Mouse (Mus musculus) gastrocnemius, postnatal 10 days (tissue): Measurements from ENCODE around the gene Cda. TPM values are rescaled to one million over a fixed set of nuclear protein-coding genes. Genes with fewer than 3 reads are reported as not detected.
"Not testable (repeated sequence)": the region's sequence is repeated elsewhere in the genome, so short reads cannot be mapped to it uniquely, and the experiment has no call there.

ENCODE experiments used
- DNase-seq: peaks from one replicate; pipeline ENCODE4 v3.0.0; 2021; ENCODE audit warnings: mixed read lengths
- total RNA-seq, 2 experiments: library from RNA; stranded (reverse); gene quantifications; 2 replicates each; pipeline ENCODE4 v1.2.3; 2021

The Cda gene
- total RNA-seq, 2 experiments from 2014 or later, result 2.5 to 2.8 TPM

DNA sequence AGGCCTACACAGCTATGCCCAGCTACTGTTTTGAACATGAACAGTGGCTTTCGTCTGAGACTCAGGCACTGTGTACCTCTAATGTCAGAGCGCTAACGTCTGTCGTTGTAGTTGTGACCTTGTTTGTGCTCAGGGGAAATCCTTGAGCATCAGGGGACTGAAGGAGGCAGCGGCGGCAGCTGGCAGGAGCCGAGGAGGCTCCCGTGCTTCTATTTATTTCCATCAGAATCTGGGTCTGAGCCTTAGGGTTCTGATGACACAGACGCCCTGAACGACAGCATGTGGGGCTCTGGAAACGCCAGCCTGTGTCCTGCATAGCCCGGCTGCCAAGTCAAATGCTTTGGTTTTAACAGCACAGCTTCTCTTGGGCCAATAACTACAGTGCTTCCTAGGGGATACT is 32.8 kb downstream of the Cda start:
- no peak for DNase-seq

DNA sequence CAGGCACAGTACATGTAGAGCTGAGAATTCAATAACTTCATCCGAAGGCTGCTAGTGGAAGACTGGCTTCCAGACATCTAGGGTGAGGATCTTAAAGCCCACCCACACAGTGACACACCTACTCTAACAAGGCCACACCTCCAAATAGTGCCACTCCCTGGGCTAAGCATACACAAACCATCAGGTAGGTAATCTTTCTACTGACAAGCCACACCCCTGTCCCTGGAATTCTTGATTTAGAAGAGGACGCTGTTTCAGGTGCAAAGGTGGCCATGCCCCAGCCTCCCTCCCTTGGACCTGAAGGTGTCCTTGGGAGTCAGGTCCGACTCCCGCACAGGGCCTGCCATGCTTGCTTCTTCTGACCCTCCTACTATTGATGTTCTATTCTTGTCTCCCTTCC is 34.7 kb downstream of the Cda start:
- DNase-seq, result no peak

DNA sequence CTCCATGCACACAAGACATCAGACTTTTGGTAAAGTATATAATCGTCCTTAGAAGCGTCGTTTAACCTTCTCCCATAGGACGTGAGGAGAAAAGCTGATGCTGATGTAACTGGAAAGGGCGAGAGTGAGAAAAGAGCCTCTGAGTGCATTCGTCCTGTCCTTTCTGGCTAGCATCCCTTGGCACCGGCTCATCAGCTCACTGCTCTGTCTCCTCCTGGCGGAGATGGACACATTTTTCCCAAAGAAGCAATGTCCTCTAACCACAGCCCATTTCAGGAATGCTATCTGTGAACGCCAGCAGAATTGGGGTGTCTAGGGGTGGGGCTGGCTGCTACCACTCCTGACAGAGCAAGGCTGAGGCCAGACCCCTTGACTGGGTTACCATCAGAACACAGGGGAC is 36.1 kb downstream of the Cda start:
- DNase-seq, result peak; percentile 53

DNA sequence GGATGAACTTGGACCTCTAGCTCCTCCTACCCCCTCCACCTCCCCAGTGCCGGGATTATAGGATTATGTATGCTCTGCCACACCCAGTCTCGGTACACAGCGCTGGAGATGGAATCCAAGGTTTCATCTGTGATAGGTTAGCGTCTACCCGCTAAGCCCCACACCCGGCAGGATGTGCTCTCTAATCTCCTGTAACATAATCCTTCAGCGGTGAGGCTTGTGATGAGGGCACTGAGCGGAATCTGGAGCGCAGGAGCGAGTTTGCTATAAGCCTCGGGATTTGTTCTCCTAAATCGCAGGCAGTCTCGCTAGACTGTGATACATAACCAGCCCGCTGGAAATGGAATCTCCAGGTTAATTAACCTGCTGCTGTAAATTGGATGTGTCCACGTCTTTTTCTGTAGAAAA is 37.5 kb downstream of the Cda start:
- DNase-seq, result no peak

DNA sequence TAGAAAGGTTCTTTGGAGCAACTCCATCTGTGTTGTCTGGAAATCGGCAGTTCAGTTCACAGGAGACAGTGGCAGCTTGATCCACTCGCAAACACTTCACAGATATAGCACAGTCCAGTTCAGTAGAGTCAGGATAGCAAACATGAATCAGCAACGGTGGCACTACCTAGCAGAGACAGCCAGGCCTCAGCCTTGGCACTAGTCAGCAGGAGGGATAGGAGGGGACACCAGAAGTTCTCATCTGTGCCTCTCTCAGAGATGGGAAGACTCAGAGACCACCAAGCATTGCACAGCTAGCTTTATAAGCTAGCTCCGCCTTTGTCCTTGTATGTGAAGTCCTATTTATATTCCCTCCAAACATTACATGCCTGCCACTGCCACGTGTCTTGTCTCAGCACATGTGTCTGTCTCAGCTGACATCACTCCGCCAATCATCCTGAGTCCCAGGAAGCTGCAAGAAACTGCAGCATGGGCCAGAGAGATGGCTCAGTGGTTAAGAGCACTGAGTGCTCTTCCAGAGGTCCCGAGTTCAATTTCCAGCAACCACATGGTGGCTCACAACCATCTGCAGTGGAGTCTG is 39.8 kb downstream of the Cda start:
- DNase-seq, result no peak

DNA sequence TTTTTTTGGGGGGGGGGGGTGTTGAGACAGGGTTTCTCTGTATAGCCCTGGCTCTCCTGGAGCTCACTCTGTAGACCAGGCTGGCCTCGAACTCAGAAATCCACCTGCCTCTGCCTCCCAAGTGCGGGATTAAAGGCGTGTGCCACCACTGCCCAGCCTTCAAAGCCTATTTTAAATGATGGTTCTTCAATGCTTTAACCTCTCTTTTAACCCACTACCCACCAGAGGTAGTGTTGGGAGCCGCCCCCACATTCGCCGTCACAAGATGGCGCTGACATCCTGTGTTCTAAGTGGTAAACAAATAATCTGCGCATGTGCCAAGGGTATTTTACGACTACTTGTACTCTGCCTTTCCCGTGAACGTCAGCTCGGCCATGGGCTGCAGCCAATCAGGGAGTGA is 40.6 kb downstream of the Cda start:
- not testable (repeated sequence) for DNase-seq

DNA sequence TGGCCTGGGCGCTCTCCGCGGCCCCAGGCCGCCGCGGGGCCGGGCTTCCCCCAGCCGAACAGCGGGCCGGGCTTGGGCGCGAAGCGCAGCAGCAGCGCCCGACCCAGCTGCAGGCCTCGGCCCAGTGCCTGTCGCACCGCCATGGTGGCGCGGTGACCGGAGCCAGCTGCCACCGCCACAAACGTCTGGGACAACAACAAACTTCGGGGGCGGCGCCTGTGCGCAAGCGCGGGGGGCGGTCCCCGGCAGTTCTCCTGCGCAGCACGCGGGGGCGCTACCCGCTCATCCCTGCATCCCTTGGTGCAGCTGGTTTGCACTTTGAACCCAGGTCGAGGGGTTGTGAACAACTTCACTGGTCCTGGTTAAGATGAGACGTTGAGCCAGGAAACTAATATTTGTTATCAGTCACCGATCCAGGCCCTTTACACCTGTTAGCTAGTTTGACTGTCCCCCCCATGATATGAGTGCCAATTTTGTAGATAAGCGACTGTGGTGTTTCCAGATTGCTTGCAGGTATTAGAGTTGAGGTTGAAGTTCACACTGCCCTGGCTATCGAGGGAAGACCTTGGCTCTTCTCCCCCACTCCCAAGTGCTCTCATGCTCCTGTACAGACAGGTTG is 41.6 kb downstream of the Cda start, which contains the start of gene Pink1:
Pink1 (minus strand) TSS at position 231 of the 619 bp plus-strand sequence.
- peak; percentile 94 for DNase-seq

DNA sequence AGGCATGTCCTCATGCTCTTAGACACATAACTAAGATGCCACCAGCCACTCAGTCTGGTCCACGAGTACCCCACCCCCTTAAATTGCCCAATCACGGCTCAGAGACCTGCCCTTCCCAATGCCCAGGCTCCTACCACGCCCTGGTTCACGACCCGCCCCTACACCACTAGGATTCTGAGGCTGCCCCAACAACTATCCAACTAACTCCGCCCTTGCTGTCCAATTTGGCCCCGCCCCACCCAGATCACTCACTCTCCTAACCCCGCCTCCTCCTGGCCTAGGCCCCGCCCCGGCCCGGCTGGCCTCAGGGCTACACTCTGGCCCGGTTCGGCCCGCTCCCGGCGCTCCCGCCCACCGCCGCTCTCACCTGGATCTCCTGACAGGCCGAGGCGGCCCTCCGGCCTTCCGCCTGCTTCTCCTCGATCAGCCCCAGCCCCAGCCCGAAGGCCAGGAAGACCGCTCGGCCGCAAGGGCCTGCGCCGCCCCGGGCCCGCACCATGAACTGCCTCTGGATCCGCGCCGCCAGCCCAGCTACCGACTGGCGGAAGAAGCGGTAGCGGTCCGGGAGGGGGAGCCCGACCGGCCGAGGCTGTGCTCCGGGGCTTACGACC is 42.2 kb downstream of the Cda start:
- DNase-seq, result peak; percentile 98

DNA sequence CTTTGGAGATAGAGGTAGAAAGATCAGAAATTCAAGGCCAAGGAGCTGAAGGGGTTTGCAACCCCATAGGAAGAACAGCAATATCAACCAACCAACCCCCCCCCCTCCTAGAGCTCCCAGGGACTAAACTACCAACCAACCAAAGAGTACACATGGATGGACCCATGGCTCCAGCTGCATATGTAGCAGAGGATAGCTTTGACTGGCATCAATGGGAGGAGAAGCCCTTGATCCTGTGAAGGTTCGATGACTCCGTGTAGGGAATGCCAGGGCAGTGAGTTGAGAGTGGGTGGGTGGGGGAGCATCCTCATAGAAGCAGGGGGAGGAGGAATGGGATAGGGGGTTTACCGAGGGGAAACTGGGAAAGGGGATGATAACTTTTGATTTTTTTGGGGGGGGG is 43.3 kb downstream of the Cda start:
- no peak for DNase-seq

DNA sequence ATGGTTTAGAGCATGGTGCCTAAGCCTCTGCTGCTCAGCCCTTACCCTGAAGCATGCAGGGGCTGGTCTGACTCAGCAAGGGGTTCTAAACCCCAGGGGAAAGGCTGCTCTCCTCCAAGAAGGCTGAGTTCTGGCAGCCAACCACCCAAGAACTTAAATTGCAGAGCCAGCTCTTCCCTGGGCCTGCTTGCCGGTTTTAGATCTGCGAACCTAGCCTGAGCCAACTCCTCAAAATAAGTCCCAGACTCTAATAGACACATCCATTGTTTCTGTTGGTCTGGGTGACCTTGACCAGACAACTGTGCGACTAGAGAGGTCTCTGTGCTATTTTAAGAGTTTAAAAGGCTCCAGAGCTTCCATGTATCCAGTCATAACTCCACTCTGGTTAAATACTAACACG is 44.0 kb downstream of the Cda start:
- DNase-seq, result no peak

DNA sequence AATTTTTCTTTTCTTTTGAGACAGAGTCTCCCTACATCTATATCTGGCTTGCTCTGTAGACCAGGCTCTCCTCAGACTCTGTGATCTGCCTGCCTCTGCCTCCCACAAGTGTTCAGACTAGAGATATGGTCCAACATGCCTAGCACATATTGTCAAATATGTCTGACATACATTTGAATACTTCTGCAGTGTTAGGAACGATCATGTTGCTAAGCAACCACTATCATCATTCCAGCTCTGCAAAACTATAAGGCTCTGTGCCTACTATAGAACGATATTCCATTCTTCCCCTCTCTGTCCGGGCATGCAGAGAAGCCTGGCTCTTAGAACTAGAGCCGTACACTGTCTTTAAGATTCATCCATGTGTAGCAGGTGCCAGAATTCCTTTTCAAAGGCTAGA is 45.1 kb downstream of the Cda start:
- DNase-seq, result no peak

DNA sequence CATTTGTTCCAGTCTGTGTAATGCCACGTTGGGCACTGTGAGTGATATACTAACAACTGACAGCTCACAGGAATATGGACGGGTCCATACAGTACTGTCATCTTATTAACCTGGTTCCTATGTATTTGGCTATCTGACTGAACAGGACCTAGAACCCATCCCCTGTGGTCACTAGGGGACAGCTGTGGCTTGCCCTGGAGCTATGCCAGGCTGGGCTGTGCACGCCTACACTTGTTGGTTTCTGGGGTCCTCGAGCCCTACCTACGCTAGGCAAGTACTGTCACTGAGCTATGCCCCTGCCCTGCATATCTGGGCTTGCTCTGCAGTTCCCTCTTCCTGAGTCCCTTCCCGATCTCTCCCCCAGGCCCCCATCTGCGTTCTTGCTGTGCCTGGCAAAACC is 46.3 kb downstream of the Cda start:
- DNase-seq, result no peak

DNA sequence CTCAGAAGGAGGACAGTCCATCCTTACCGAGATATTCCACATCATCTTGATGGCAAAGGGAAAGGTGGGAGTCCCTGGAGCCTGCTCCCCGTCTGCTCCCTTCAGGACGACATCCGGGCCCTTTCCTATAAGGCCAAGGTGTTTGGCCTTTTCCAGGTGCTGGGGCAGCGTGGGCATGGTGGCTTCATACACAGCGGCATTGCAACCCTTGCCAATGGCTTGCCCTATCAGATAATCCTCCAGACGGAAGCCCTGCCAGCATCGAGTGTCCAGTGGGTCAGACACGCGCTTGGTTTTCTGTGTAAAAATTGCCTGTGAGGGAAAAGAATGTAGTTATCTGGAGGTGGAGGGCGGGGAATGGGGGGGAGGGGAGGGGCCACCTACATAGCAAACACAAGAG is 47.1 kb downstream of the Cda start:
- no peak for DNase-seq

DNA sequence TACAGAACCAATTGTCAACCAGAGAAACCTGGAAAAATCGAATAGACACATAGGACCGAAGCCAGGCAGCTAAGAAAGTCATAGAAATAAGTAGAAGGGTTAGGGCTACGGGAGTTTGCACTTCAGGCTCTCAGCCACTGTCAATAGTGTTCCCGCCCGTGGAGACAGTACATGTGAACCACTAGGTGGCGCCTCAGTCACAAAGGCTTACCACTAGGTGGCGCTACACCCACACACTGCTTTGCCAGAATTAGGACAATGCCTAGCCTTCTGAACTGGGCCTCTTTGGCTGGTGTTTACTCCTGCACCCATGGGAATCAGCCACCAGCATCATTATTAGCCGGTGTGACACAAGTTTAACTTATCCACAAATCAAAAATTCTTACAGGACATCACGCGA is 48.3 kb downstream of the Cda start:
- DNase-seq, result peak; percentile 84

DNA sequence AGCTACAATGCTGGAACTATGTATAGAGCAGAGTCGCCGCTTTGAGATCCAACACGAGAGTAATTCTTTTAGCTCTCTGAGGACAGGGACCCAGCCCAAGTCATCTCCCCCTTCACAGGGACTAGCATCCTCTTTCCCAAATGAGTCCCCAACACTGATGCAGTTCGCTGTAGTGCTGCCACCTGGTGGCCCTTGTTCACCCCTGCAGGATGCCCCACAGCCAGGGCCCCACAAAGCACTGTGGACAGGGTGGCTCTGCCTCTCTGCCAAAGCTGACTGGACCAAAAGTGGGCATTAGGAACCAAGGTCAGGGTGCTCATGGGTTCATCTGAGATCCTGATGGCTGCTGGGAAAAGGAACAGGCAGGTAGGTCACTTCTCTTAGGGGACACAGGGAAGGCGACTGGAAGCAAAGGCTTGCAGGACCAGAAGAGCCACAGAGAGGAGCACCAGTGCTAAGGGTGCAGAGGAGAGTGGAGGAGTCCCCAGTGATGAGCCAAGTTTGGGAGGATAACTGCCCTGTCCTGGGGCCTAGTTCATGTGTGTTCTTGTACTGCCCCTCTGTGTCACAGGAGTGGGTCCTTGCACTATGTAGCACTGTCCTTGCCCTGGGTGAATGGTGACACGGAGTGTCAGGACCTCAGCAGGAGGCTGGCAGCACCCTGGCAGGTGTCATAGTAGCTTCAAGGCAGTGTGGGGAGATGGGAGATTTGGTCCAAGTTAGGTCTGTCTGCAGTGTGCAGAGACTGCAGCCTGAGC is 49.1 kb downstream of the Cda start:
- peak; percentile 72 for DNase-seq

DNA sequence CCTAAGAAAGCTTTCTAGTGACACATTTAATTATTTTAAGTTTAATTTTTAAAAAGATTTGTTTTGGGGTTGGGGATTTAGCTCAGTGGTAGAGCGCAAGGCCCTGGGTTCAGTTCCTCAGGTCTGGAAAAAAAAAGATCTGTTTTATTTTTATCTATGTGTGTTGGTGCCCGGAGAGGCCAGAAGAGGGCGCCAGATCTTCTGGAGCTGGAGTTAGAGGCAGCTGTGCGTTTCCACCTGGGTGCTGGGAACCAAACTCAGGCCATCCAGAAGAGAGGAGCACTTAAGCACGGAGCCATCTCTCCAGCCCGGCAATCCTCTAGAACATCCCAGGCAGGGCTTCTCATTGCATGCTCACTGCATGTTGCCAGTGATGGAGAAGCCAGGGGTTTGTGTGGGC is 51.4 kb downstream of the Cda start:
- no peak for DNase-seq

DNA sequence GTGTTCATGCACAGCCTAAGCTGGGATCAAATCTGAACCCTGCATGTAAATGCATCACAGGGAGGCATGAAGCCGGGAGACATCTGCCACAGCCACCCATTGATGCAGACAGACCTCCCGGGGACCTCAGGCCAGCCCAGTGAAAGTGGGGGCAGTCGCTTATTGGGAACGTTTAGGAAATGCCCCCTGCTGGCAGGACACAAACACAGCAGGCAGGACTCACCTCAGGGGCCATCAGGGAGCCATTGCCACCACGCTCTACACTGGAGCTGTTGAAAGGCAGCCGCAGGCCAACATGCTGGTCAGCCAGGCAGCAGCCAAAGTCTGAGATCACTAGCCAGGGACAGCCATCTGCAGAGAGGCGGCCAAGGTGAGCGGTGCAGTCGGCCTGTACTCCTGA is 52.0 kb downstream of the Cda start:
- no peak for DNase-seq

DNA sequence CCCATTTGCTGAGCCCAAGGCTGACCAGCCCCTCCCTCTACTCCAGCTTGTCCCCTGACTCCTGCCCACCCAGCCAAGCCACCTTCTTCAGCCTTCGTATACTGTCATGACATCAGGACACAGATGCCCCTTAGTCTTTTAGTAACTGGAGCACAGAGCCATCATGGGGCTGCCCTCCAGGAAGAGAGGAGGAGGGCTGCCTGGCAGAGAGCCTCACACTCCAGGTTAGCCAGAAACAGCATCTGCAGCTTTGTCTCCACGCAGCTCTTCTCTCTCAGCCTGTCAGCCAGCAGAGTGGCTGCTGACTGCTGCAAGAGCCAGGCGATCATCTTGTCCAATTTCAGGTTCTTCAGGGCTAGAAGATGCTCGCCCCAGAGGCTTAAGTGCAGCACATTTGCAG is 54.0 kb downstream of the Cda start:
- no peak for DNase-seq

DNA sequence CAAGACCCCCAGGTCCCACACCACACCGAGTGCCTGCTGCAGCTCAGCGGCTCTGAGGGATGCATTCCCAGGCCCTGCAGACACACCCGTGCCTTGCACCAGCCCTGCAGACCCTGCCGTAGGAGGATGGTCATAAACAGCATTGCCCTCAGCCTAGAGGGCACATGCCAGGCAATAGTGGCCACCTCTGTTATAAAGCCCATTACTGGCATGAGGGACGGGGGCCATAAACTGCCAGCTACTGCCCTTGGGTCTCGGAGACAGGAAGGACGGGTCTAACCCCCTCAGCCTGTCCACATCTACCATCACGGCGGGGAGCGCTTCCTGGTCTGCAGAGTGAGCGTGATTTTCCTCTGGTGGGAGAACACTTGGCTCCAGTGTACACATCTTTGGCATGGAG is 54.8 kb downstream of the Cda start:
- no peak for DNase-seq

DNA sequence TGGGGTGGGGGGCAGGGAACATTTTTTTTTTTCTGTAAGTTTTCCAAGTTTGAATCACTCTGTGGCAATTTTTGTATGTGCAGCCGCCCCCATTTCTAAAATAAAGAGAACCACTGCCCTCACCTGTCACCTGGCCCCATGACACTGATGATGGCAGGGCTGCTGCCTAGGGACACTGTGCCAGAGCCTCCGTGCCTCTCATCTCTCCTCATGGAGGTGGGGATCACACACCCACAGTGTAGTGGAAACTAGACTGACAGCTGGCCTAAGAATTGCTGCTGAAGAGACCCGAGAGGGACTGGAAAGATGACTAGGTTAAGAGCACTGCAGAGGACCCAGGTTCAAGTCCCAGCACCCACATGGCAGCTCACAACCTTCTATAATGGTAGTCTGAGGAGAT is 55.7 kb downstream of the Cda start:
- no peak for DNase-seq

DNA sequence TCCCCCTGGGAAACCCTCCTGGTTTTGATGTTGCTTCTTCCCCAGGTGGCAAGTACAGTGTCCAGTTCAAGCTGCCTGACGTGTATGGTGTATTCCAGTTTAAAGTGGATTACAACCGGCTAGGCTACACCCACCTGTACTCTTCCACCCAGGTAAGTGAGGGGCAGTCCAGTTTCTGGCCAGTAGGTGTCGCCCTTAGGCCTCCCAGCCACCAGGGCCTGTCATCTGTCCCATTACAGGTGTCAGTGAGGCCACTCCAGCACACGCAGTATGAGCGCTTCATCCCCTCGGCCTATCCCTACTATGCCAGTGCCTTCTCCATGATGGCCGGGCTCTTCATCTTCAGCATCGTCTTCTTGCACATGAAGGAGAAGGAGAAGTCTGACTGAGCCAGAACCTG is 56.2 kb downstream of the Cda start:
- peak; percentile 43 for DNase-seq

DNA sequence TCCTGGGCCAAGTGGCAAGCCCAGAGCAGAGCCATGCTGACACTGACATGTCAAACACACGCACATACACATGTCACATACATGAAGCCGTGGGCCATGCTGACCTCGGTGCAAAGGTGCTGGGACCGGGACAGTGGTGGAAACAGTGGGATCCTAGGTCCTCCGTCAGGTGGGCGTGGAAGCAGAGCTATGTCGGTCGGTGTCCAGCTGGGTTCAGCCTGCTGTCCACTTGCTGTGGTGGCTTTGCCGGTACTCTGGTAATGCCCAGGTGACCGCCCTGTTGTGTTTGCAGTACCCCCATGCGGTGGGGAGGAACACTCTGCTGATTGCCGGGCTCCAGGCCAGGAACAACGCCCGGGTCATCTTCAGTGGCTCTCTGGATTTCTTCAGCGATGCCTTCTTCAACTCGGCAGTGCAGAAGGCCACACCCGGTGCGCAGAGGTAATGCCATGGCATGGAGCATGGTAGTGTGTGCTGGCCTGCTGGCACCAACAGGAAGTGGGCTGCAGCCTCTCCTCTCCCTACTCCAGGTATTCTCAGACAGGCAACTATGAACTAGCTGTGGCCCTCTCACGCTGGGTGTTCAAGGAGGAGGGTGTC is 57.4 kb downstream of the Cda start:
- no peak for DNase-seq

DNA sequence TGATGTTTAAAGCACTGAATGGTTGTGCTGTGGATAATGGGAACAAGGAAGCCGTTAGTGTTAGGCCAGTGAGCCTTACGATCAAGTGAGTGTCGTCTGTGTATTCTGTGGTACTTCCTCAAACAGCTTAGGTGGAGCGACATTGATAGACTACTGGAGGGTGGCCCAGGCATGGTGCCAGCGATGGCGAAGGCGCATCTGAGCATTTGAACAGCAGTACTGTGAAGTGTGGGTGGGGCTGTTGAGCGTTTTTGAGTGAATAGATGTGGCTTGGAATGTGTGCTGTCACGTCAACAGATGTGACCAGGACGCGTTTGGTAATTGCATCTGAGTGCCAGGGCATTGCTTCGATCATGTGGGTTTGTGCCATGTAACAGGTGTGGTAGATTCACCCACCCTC is 60.1 kb downstream of the Cda start:
- no peak for DNase-seq
